Mouse (Mus musculus) monocyte, adult 2 months (primary cell): ENCODE measurements around the gene Cabp1.
"Not testable (repeated sequence)": the region's sequence is repeated elsewhere in the genome, so short reads cannot be mapped to it uniquely, and the experiment has no call there.

Source experiments
- DNase-seq, 2 experiments: peaks; one replicate each; pipeline ENCODE4 v3.0.0; 2022; ENCODE audit warnings: low spot score in 2 of 2, low read depth in 1 of 2

Gene Cabp1

GRCm38 (mm10) chr5:115177866-115178265, 16.3 kb downstream of the Cabp1 start:
- DNase-seq = no peak

DNA sequence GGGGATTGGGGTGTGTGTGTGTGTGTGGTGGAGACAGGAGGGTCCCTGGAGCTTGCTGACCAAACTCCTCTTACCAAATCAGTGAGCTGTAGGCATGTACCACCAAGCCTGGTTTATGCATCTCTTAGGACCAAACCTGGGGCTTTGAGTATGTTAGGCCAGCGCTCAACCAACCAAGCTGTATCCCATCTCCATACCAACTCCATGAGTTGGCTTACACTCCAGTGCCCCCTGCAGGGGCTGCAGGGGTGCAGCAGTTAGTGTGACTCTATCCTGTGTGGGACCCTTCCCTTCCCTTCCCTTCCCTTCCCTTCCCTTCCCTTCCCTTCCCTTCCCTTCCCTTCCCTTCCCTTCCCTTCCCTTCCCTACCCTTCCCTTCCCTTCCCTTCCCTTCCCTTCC, 19.6 kb downstream of the Cabp1 start:
- DNase-seq = no peak

DNA sequence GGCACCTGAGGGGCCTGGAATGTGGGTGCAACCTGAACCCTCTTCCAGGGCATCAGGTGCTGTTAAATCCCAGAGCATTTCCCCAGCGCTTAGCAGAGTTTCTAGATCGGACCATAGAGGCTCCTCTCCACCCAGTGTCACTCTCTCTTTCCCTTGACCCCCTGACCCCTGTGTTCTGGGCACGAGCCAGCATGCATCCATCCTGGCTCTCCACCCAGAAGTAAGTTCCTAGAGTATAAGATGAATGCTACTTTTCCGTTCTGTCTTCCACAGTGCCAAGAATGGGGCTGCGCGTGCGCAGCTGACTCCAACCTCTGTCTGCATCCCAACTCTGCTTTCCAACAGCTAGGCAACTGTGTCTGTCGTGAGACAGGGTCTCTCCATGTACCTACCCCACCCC, 24.0 kb downstream of the Cabp1 start:
- DNase-seq = no peak

- DNase-seq = no peak
These were observed 25.4 kb downstream of the Cabp1 start for GRCm38 (mm10) chr5:115168641-115169415.

GRCm38 (mm10) chr5:115167396-115167795, 26.8 kb downstream of the Cabp1 start:
- DNase-seq = no peak

- DNase-seq = no peak
These were observed 27.4 kb downstream of the Cabp1 start for GRCm38 (mm10) chr5:115166815-115167194.

DNA sequence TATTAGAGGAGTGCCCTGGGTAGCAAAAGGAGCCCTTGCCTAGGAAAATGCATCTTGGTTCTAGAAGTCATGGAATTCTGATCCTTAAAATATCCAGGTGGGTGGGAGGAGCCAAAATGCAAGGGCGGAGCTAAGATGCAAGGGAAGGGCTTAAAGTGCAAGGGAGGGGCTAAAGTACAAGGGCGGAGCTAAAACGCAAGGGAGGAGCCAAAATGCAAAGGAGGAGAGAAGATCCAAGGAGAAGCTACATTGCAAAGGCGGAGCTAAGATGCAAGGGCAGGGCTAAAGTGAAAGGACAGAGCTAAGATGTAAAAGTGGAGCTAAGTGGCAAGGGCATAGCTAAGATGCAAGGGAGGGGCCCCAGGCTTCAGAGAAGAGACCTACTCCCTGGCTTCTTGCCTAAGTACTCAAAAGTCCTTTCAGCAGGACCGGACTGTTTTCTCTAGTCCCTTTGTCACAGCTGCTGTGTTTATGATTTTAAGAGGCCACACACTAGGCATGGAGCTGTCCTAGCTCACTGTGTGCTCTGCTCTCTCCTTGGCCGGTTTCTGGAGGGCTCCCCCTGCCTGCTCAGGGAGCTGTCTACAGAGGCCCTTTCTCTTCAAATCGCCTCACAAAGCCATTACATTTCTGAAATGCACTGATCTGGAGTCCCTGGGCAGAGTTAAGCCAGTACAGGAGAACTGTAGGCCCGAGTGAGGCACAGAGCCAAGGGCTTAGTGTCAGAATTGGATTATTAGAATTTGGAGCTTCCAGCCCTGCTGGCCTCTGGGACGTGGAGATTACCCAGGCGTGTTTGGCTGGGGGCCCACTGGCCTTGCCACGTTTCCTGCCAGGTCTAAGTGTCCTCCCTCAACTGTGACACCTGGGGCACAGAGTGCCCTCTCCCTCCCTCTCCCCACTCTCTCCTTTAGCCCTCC, 28.0 kb downstream of the Cabp1 start:
- no peak for DNase-seq

GRCm38 (mm10) chr5:115165351-115165750, 28.8 kb downstream of the Cabp1 start:
- DNase-seq = no peak

DNA sequence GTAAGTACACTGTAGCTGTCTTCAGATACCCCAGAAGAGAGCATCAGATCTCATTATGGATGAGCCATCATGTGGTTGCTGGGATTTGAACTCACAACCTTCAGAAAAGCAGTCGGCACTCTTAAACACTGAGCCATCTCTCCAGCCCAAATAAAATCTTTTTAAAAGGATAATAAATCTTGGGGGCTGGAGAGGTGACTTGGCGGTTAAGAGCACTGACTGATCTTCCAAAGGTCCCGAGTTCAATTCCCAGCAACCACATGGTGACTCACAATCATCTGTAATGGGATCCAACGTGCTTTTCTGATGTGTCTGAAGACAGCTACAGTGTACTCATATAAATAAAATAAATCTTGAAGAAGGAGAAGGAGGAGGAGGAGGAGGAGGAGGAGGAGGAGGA, 29.7 kb downstream of the Cabp1 start:
- DNase-seq = not testable (repeated sequence)

- peak in 1 of 2 experiments; percentile 31 for DNase-seq
These were observed 30.6 kb downstream of the Cabp1 start for GRCm38 (mm10) chr5:115163563-115163962.

DNA sequence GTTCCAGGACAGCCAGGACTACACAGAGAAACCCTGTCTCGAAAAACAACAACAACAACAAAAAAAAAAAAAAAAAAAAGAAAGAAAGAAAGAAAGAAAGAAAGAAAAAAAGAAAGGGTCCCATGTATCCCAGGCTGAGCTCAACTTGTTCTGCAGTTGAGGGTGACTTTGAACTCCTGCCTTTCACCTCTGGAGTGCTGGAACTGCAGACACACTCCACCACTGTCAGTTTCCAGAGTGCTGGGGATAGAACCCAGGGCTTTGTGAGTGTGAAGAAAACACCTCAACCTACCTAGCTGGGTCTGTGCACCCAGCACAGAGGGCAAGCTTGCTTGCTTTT, 32.3 kb downstream of the Cabp1 start:
- not testable (repeated sequence) for DNase-seq

DNA sequence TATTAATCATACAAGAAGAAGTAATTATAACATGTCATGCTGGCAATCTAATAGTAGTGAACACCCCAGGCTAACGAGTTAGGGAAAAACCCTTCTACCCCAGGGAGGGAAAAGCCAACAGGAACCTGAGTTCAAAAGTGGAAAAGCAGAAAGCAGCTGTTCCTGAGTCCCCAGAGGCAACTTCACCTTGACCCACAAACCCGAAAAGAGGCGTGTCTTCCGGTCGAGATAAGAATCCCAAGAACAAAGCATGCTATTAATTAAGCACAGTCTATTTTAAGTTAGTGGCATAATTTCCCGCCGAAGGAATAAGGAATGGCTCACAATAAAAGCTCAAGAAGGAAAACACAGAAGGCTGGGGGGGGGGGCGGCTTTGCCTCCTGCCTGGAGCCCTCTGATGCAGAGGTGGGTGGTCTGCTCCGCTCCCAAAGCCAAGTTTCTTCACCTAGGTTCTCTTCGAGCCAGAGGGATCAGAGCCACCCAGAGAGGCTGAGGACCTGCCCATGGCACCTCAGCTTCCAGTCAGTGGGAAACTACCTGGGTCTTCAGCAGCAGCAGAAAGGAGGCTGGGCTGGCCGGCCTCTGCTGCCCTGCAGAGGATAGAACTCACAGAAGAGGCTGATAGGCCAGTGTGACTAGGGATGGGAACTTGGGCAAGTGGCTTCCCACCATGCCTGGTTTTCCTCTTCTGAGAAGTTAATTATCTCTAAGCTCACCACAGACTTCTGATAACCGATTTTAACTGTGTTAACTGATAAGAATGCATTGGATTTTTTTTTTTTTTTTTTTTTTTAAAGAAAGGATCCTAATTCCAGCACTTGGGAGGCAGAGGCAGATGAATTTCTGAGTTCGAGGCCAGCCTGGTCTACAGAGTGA, 32.9 kb downstream of the Cabp1 start:
- DNase-seq = no peak

GRCm38 (mm10) chr5:115160655-115161054, 33.5 kb downstream of the Cabp1 start:
- no peak for DNase-seq

GRCm38 (mm10) chr5:115159165-115159564, 35.0 kb downstream of the Cabp1 start:
- DNase-seq = no peak

DNA sequence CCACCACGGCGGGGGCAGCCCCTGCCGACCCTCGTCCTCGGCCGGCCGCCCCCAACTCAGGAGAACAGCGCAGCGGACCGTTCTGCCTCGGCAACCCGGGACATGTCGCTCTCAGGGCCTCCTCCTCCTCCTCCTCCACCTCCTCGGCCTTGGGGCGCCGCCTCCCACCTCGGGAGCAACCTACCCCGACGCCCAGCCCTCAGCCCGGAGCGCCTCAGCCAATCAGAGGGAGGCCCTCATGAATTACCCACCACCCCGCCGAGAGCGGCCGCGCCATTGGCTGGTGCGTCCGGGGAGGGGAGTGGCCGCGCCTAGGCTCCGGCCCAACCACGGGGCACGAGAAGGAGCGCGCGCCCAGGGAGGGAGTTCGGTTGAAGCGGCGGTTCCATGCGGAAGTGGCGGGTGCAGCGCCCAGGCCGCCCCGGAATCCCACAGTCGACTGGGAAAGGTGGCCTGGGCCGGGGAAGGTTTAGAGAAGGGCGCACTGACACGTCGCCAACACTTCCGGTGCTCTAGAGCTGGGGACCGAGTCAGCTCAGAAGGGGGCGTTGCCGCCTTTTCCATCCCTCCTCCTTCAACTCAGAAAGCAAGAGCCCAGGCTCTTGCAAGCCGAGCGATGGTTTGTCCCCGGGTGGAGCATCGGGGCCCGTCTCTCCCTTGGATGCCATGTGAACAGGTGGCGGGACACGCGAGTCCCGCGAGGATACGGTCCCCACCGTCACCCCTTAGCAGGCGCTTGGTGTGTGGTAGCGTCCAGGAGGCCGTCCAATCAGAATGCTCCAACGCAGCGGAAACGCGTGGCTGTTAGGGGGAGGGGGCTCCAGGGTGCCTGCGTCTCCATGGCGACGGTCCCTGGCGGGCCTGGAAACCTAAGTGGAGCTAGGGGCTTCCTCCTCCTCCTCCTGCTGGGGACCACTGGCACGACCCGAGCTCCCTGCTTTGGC, 35.9 kb downstream of the Cabp1 start, which contains the start of gene Mlec:
Gene Mlec, minus strand, starts transcription at position 140 of the 944 bp plus-strand sequence.
- peak; percentile 98 to 99 for DNase-seq

GRCm38 (mm10) chr5:115156933-115157589, 37.1 kb downstream of the Cabp1 start:
- no peak for DNase-seq

DNA sequence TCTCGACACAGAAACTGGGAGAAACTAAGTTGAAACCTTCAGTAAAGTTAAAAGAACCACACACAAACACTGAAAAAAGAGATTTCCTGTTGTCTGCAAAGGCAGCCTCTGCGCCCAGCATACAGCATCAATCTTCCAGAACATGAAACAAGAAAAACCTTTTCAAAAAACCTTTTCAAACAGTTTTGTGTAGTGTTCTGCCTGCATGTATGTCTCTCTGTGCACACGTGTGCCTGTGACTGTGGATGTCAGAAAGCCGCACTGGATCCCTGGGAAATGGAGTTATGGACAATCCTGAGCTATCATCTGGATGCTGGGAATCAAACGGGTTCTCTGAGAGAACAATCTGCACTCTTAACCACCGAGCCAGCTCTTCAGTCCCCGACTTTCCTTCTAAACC, 37.8 kb downstream of the Cabp1 start:
- DNase-seq = no peak

- peak in 1 of 2 experiments; percentile 50 for DNase-seq
These were observed 38.4 kb downstream of the Cabp1 start for GRCm38 (mm10) chr5:115155831-115156230.

- DNase-seq = no peak
These were observed 39.0 kb downstream of the Cabp1 start for GRCm38 (mm10) chr5:115155156-115155631.
